Mouse (Mus musculus) stomach, postnatal 0 days (tissue): ENCODE measurements at regions not wholly inside any gene's neighbourhood (a gene's known extent, or its start where the extent isn't known, plus 50 kb on each side); places are given as distances from the start of the nearest gene placed in this dataset.

Source experiments
- ATAC-seq: fragments of 200-750 bp; cut with Nextera tagmentation; 2 replicates; pipeline ENCODE4 v1.8.0; 2017; ENCODE audit not compliant: low FRiP score, low TSS enrichment
- DNase-seq: peaks from one replicate; pipeline ENCODE4 v3.0.0-alpha.2; 2016; ENCODE audit warnings: low spot score
- H3K27ac ChIP-seq: fragments of 300-500 bp; sonication (generic); replicated peaks from 2 replicates; pipeline ENCODE4 v1.5.1; 2014; ENCODE audit warnings: mild to moderate bottlenecking, control low read depth
- H3K27me3 ChIP-seq: fragments of 300-500 bp; sonication (generic); 2 replicates; pipeline ENCODE4 v1.6.1; 2014; ENCODE audit warnings: low read length; ENCODE audit not compliant: control insufficient read depth, insufficient read depth
- H3K36me3 ChIP-seq: fragments of 300-500 bp; sonication (generic); 2 replicates; pipeline ENCODE4 v1.6.1; 2014; ENCODE audit warnings: low read length, mixed read lengths; ENCODE audit not compliant: control insufficient read depth, insufficient read depth
- H3K4me1 ChIP-seq: fragments of 300-500 bp; sonication (generic); replicated peaks from 2 replicates; pipeline ENCODE4 v1.6.1; 2014; ENCODE audit warnings: antibody characterized with exemption; ENCODE audit not compliant: control insufficient read depth, insufficient read depth
- H3K4me2 ChIP-seq: fragments of 300-500 bp; sonication (generic); replicated peaks from 2 replicates; pipeline ENCODE4 v1.6.1; 2014; ENCODE audit warnings: low read depth, mild to moderate bottlenecking, control low read depth, moderate library complexity
- H3K4me3 ChIP-seq: fragments of 300-500 bp; sonication (generic); 2 replicates; pipeline ENCODE4 v1.5.1; 2014; ENCODE audit warnings: low read depth, low read length, control low read depth
- H3K9ac ChIP-seq: fragments of 300-500 bp; sonication (generic); 2 replicates; pipeline ENCODE4 v1.6.1; 2014; ENCODE audit warnings: mild to moderate bottlenecking, low read length, control low read depth, mixed read lengths
- H3K9me3 ChIP-seq: fragments of 300-500 bp; sonication (generic); 2 replicates; pipeline ENCODE4 v1.6.1; 2016; ENCODE audit warnings: low read length; ENCODE audit not compliant: control insufficient read depth
- CTCF ChIP-seq: IDR thresholded peaks from 2 replicates; pipeline ENCODE4 v1.5.1; 2016; ENCODE audit warnings: antibody characterized with exemption, low read depth, mild to moderate bottlenecking, moderate library complexity
- EP300 ChIP-seq: optimal IDR thresholded peaks from 2 replicates; pipeline ENCODE3; 2016; ENCODE audit warnings: antibody characterized with exemption
- WGBS: fragments of 180-500 bp; shearing (Covaris S2); extraction: QIAGEN DNeasy Blood & Tissue Kit; methylation state at CpG from one replicate; pipeline ENCODE4 v1.1.7; 2014; 5-methylcytosine and 5-hydroxymethylcytosine counted together

GRCm38 (mm10) chr10:71646071-71646470, 298.5 kb downstream of the Ipmk start:
- ATAC-seq: no peak
- 36% methylated on average over 3 of the region's 3 CpGs for WGBS
- Histone ChIP-seq H3K4me2 (no peak overlapping the region), H3K9me3 (no peaks in the 10 kb centered on the region), H3K4me3 (no peak overlapping the region), H3K4me1 (no peaks in the 10 kb centered on the region), H3K27me3 (no peaks in the 10 kb centered on the region), H3K9ac (no peak overlapping the region), H3K36me3 (no peaks in the 10 kb centered on the region), H3K27ac (no peak overlapping the region)
- no peak for DNase-seq
- no peak for TF ChIP-seq EP300
- TF ChIP-seq CTCF: no peak

- Histone ChIP-seq H3K36me3 (no peaks in the 10 kb centered on the region), H3K4me1 (no peaks in the 10 kb centered on the region), H3K9me3 (no peaks in the 10 kb centered on the region), H3K4me2 (no peak overlapping the region), H3K9ac (no peak overlapping the region), H3K27ac (no peak overlapping the region), H3K4me3 (no peak overlapping the region), H3K27me3 (no peaks in the 10 kb centered on the region)
- WGBS: 56% methylated on average over 7 of the region's 7 CpGs
- no peak for ATAC-seq
- no peak for TF ChIP-seq CTCF
- TF ChIP-seq EP300: no peak
- no peak for DNase-seq
These were observed 310.0 kb downstream of the Ipmk start for GRCm38 (mm10) chr10:71657525-71657924.

- 79% methylated on average over 5 of the region's 5 CpGs for WGBS
These were observed 316.0 kb downstream of the Ipmk start for GRCm38 (mm10) chr10:71663545-71663944.

GRCm38 (mm10) chr10:71667160-71667571, 319.6 kb downstream of the Ipmk start:
- H3K4me3 ChIP-seq: no peak overlapping the region
- no peaks in the 10 kb centered on the region for H3K9me3 ChIP-seq
- WGBS: 75% methylated on average over 7 of the region's 7 CpGs
- ATAC-seq (no peak), DNase-seq (no peak)
- no peak overlapping the region for H3K4me2 ChIP-seq
- H3K4me1 ChIP-seq: no peaks in the 10 kb centered on the region
- H3K36me3 ChIP-seq: no peaks in the 10 kb centered on the region
- no peaks in the 10 kb centered on the region for H3K27me3 ChIP-seq
- H3K9ac ChIP-seq: no peak overlapping the region
- TF ChIP-seq CTCF (no peak), EP300 (no peak)
- H3K27ac ChIP-seq: no peak overlapping the region

More at GRCm38 (mm10) chr10:71663545-71663944, 316.0 kb downstream of the Ipmk start:
- TF ChIP-seq CTCF: no peak
- TF ChIP-seq EP300: no peak
- no peaks in the 10 kb centered on the region for H3K9me3 ChIP-seq
- H3K4me3 ChIP-seq: no peak overlapping the region
- no peaks in the 10 kb centered on the region for H3K36me3 ChIP-seq
- H3K27me3 ChIP-seq: no peaks in the 10 kb centered on the region
- H3K27ac ChIP-seq: no peak overlapping the region
- no peak overlapping the region for H3K9ac ChIP-seq
- ATAC-seq (no peak), DNase-seq (no peak)
- no peak overlapping the region for H3K4me2 ChIP-seq
- no peaks in the 10 kb centered on the region for H3K4me1 ChIP-seq

GRCm38 (mm10) chr10:71679240-71679639, 331.7 kb downstream of the Ipmk start:
- H3K9ac ChIP-seq: no peak overlapping the region
- no peak overlapping the region for H3K4me3 ChIP-seq
- DNase-seq: no peak
- TF ChIP-seq CTCF (no peak), EP300 (no peak)
- no peaks in the 10 kb centered on the region for H3K4me1 ChIP-seq
- H3K9me3 ChIP-seq: no peaks in the 10 kb centered on the region
- no peak for ATAC-seq
- 89% methylated on average over 5 of the region's 5 CpGs for WGBS
- H3K4me2 ChIP-seq: no peak overlapping the region
- no peak overlapping the region for H3K27ac ChIP-seq
- H3K27me3 ChIP-seq: no peaks in the 10 kb centered on the region
- H3K36me3 ChIP-seq: no peaks in the 10 kb centered on the region

- H3K9me3 ChIP-seq: no peaks in the 10 kb centered on the region
- H3K4me1 ChIP-seq: no peaks in the 10 kb centered on the region
- ATAC-seq (no peak), DNase-seq (no peak)
- TF ChIP-seq EP300 (no peak), CTCF (no peak)
- no peak overlapping the region for H3K4me2 ChIP-seq
- H3K27ac ChIP-seq: no peak overlapping the region
- H3K27me3 ChIP-seq: no peaks in the 10 kb centered on the region
- no peak overlapping the region for H3K9ac ChIP-seq
- no peak overlapping the region for H3K4me3 ChIP-seq
- H3K36me3 ChIP-seq: no peaks in the 10 kb centered on the region
- WGBS: 87% methylated on average over 2 of the region's 2 CpGs
These were observed 365.9 kb downstream of the Ipmk start for GRCm38 (mm10) chr10:71713456-71713855.
